Mouse (Mus musculus) left cerebral cortex, postnatal 14 days (tissue): ENCODE measurements around the gene Tyk2. TPM values are rescaled to one million over a fixed set of nuclear protein-coding genes. Genes with fewer than 3 reads are reported as not detected.

Experiments
- DNase-seq, 2 experiments: peaks; one replicate each; pipeline ENCODE4 v3.0.0; 2021 to 2022; ENCODE audit warnings: low spot score in 2 of 2, mixed read lengths in 1 of 2
- intact Hi-C: fragments of 180-260 bp; cut with DNase I; formaldehyde crosslinking; loops from one replicate; pipeline ENCODE4 v1.15.1; 2025
- microRNA-seq, 2 experiments: library from miRNA; unstranded; fragments of <30 nt; microRNA quantifications; one replicate each; pipeline ENCODE4 v1.2.0; 2022
- total RNA-seq, 2 experiments: library from RNA; stranded (reverse); gene quantifications; 2 replicates each; pipeline ENCODE4 v1.2.3; 2021

Gene Tyk2
- total RNA-seq, 2 experiments from 2014 or later = 11.7 to 12.0 TPM

DNA sequence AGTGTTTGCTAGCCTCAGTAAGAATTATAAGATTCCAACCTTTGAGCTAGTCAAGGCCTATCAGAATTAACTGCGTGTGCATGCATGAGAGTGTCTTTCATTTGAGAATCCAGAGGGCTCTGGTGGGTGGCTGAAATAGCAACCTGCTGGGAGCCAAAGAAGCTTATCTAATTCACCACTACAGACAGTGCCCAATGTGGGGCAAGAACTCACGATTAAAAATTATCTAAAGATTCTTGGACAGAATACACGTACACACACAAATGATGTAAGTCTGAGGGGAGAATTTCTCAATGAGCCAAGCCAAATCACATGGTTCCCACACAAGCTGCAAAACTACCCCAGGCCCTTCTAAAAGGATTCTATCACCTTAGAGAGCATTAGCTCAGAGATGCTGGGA is 47.7 kb downstream of the Tyk2 start:
- intact Hi-C loops = no loop called here
- no peak for DNase-seq

DNA sequence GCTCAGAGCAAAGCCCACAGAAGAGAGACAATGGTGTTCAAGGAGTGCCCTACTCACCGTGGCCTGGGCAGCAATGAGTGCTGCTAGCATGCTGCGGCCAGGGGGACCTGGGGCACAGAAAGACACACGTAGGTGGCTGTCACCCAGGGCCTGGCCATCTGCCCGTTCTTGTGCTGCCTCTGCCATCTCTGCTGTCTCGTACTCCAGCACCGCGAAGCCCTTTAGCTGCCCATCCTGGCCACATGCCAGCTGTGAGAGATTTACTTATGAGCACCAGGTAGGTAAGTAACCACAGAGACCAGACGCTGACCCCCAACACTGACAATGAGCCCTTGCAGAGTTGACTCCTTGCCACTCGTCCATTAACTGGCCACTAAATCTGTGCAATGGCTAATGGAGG is 49.9 kb downstream of the Tyk2 start:
- intact Hi-C loops = no loop called here
- no peak for DNase-seq

DNA sequence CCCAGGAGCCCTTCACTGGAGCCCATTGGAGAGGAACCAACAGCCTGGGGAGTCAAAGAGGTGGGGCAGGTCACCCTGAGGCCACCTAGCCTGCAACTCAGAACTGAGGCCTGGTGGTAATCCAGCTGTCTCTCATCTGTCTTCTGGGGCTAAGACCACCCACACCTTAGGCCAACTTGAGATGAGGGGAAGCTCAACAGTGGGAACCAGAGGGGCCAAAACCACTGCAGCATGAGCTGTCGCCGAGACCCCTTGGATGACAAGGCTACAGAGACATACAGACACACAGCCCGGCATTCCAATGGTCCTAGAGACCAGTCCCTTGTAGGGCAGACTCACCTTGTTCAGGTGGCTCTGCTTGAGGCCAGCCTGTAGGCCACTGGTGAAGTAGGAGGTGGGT is 55.4 kb downstream of the Tyk2 start:
- DNase-seq = no peak
- intact Hi-C loops = no loop called here

DNA sequence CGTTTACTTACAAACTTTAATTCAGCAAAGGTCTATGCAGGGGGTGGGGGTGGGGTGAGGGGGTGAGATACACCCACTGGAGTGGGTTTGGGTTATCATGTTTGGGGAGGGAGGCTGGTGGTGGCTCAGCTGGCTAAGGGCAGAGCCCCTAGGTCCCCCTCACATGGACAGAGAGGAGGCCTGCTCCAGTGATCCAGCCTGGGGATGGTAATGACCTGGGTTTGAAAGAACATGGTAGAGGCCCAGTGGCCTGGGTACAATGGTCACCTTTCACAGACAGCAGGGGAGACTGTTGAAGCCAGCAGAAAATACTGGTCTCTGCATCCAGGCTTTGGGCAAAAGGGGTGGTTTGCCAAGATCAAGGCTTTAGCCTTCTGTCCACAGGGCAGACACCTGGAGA is 56.9 kb downstream of the Tyk2 start:
- no peak for DNase-seq
- intact Hi-C loops = no loop called here

DNA sequence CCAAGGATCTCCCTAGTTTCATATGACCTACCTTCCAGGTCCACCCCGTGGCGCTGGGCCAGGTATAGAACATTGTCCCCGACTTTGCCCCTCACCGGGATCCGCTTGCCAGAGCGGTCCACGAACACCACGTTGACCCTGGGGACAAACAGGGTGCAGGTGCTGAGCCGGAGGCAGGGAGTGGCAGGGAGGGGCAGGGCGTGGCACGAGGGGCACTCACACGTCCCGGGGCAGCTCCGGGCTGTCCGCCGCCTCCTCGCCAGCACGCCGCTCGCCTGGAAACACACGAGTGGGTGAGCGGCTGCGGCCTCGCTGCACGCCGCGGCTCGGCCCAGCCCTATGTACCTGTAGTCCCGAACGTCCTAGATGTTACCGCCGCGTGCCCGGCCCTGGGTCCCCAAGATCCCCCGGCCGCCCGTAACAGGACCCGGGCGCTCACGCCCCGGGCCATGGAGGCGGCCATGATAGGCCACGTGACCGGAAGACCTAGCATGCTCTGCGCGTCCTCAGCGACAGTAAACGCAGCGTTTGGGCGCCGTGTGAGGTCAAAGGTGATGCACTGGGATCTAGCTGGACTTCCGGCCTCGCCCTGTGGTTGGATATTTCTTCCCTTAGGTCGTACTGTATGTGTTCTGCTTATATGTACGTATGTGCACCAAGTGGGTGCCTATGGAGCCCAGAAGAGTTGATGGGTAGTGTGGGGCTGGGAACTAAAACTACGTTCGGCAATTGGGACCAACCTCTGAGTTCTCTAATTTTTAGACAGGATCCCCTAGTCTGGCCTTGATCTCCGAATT is 57.8 kb downstream of the Tyk2 start, which contains the start of the genes Gm49373 and Fdx1l:
Gene Gm49373 (minus strand): TSS at position 53 of the 797 bp plus-strand sequence.
Gene Fdx1l (minus strand): TSS at position 571 of the 797 bp plus-strand sequence.
- intact Hi-C loops = loop anchor here (2.0 kb wide), 1 partner anchor 40 kb away; the partner anchor contains the start of gene Icam5
- peak; percentile 93 to 94 for DNase-seq

DNA sequence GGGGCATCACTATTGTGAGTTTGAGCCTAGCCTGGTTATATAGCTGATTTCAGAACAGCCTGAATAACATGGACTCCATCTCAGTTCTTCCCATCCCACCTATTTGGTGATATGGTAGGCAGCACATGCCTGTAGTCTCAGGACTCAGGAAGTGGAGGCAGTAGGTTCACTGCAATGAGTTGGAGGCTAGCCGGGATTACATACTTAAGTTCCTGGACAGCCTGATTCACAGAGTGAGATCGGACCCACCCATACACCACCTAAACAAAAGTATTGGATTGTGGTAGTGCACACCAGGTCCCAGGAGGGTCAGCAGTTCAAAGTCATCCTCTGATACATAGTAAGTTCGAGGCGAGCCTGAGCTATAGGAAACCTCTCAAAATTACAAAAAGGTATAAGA is 58.4 kb downstream of the Tyk2 start:
- intact Hi-C loops = loop anchor here (2.0 kb wide), 1 partner anchor 40 kb away; the partner anchor contains the start of gene Icam5
- no peak for DNase-seq

DNA sequence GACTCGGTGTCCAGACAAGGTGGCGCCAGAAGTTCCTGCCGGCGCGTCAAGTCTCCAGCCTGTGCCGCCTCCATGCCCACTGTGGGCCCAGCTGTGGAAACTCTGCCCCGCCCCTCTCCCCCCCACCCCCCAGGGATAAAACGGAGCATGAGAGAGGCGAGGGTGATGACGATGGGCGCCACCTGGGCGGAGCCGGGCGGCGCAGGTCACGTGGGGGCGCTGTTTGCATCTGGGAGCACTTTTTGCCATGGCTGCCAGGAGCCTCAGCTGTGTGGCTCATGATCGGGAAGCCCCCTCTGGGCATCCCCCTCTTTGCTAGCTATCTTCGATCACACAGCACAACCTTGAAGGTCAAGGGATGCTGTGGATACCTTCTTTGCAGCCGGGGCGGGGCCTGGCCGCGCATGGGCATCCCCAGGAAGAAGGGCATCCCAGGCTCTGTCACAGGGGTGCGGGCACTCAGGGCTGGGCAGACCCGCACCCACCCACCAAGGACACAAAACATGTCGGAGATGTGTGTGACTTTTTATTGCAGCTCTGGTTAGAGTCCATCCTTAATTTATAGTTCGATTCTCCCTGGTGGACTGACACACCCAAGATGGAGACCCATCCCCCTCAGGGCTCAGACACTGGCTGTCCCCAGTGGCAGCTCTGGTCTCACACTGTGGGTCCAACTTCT is 63.9 kb downstream of the Tyk2 start, which contains the start of gene Zglp1:
Gene Zglp1 (minus strand): TSS at position 88 of the 679 bp plus-strand sequence.
- intact Hi-C loops = no loop called here
- DNase-seq = no peak

DNA sequence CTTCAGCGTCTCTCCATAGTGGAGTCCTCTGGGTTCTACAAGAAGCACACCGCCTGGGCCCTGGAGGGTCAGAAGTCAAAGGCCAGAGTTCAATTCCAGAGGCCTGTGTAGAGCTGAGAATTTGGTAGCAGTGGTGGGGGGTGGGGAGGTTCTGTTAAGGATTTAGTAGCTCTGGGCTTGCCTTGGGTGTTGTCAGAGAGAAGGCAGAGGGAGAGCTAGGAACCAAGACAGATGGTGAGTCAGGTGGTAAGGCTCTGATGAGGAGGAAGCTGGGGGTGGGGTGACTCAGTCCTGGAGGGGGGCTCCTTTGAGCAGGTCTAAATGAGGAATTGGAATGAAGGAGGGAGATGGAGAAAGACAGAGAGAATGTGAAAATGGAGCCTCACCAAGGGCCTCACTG is 68.1 kb downstream of the Tyk2 start:
- intact Hi-C loops = no loop called here
- peak; percentile 70 to 86 for DNase-seq

Small RNA genes lying within 50 kb of the gene (microRNA-seq; reads per million reads assigned to microRNA genes)
- 1.3 to 1.8 reads per million in 2 experiments for gene Mir7082

Other genes starting within 250 kb of the Tyk2 start
- 10 to 100 TPM; 22.8 to 25.7 TPM for gene Ppan, start 243.1 kb downstream of the Tyk2 start, total RNA-seq
- 100 to 1,000 TPM; 119 to 124 TPM for gene Eif3g, start 232.6 kb downstream of the Tyk2 start, total RNA-seq
- gene Dnmt1, start 171.4 kb downstream of the Tyk2 start, total RNA-seq = 10 to 100 TPM; 39.9 to 43.6 TPM
- 1 to 10 TPM; 1.6 to 1.8 TPM for gene S1pr2, start 154.5 kb downstream of the Tyk2 start, total RNA-seq
- gene Mrpl4, start 128.5 kb downstream of the Tyk2 start, total RNA-seq = 10 to 100 TPM; 58.7 to 62.9 TPM
- 1 to 10 TPM; 3.0 to 3.6 TPM for gene Icam1, start 115.3 kb downstream of the Tyk2 start, total RNA-seq
- under 1 TPM in 1 of 2 experiments, not detected in 1; 0.86 TPM for gene Icam4, start 101.9 kb downstream of the Tyk2 start, total RNA-seq
- 100 to 1,000 TPM; 294 to 307 TPM for gene Icam5, start 99.2 kb downstream of the Tyk2 start, total RNA-seq
- 1 to 10 TPM in 1 of 2 experiments, not detected in 1; 1.8 TPM for gene Zglp1, start 64.2 kb downstream of the Tyk2 start, total RNA-seq
- under 1 TPM; 0.72 to 0.90 TPM for gene Gm49373, start 58.1 kb downstream of the Tyk2 start, total RNA-seq
- gene Fdx1l, start 57.6 kb downstream of the Tyk2 start, total RNA-seq = 10 to 100 TPM; 54.8 to 55.0 TPM
- 1 to 10 TPM; 1.8 to 2.6 TPM for gene Gm38431, start 39.2 kb downstream of the Tyk2 start, total RNA-seq
- gene Raver1, start 39.2 kb downstream of the Tyk2 start, total RNA-seq = 10 to 100 TPM; 30.0 to 30.9 TPM
- 100 to 1,000 TPM; 128 to 131 TPM for gene Cdc37, start 18.7 kb upstream of the Tyk2 start, total RNA-seq
- gene Pde4a, start 34.5 kb upstream of the Tyk2 start, total RNA-seq = 10 to 100 TPM; 76.2 to 79.6 TPM
- gene Keap1, start 108.1 kb upstream of the Tyk2 start, total RNA-seq = 10 to 100 TPM; 47.2 to 50.5 TPM
- 1 to 10 TPM; 3.4 to 5.2 TPM for gene S1pr5, start 117.2 kb upstream of the Tyk2 start, total RNA-seq
- 10 to 100 TPM; 35.3 to 37.5 TPM for gene Atg4d, start 134.1 kb upstream of the Tyk2 start, total RNA-seq
- 10 to 100 TPM; 31.9 to 32.3 TPM for gene Kri1, start 156.7 kb upstream of the Tyk2 start, total RNA-seq
- 10 to 100 TPM; 57.5 to 62.9 TPM for gene Cdkn2d, start 160.2 kb upstream of the Tyk2 start, total RNA-seq
- gene Ap1m2, start 181.1 kb upstream of the Tyk2 start, total RNA-seq = 1 to 10 TPM in 1 of 2 experiments, under 1 TPM in 1; 0.13 to 2.3 TPM
- 10 to 100 TPM; 56.2 to 56.5 TPM for gene Slc44a2, start 189.5 kb upstream of the Tyk2 start, total RNA-seq
- gene Ilf3, start 236.6 kb upstream of the Tyk2 start, total RNA-seq = 10 to 100 TPM; 69.8 to 78.8 TPM